Mouse (Mus musculus): ENCODE results near the gene Crabp2. TPM values are rescaled to one million over a fixed set of nuclear protein-coding genes. Genes with fewer than 3 reads are reported as not detected.

The Crabp2 gene
- polyA plus RNA-seq, 1 experiment: 67.6 TPM

DNA sequence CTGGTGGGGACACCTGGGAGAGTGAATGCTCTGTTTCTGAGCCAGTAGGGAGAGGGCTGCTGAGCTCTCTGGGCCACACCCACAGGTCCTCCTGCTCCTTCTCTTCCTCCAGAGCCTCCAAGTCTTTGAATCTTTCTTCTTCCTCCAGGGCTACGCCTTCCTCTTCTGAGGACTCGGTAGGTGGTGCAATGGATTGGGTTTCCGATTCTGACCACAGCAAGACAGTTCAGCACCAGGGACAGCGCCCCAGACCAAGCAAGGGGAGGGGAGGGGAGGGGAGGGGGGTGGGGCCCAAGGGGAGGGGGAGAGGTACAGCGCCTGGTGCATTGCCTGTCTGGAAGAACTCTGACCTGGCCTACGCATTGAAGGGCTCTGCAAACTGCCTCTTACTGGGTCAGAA lies 45.0 kb downstream of the Crabp2 start:
- TF ChIP-seq SRF (IDR thresholded peaks at IDR 0.05; ENCODE audit: control insufficient read depth, insufficient read length, low read depth) (no peak), TCF3 (IDR thresholded peaks at IDR 0.05; ENCODE audit: insufficient read length, low read depth) (no peak), POLR2A (IDR thresholded peaks at IDR 0.05; ENCODE audit: insufficient read length, low read depth) (no peak), REST (IDR thresholded peaks at IDR 0.05; ENCODE audit: insufficient read depth, insufficient read length) (peak; percentile 84), TCF12 (IDR thresholded peaks at IDR 0.05; ENCODE audit: insufficient read depth, poor library complexity, severe bottlenecking) (no peak)
- no peak overlapping the region for H3K4me3 ChIP-seq
- no peak overlapping the region for H3ac ChIP-seq (ENCODE audit: control insufficient read depth, insufficient read length)
- H3K27me3 ChIP-seq (ENCODE audit: control insufficient read depth, insufficient read depth, insufficient read length): peaks cover 44% of the 10 kb centered on the region
- H3K4me2 ChIP-seq (ENCODE audit: low read depth): no peak overlapping the region
- no peaks in the 10 kb centered on the region for H3K36me3 ChIP-seq (ENCODE audit: control insufficient read depth, insufficient read depth)
- H3K79me2 ChIP-seq (ENCODE audit: control insufficient read depth, insufficient read depth): no peaks in the 10 kb centered on the region

- H3K4me2 ChIP-seq (ENCODE audit: low read depth): no peak overlapping the region
- H3K79me2 ChIP-seq (ENCODE audit: control insufficient read depth, insufficient read depth): no peaks in the 10 kb centered on the region
- no peak for TF ChIP-seq USF1 (IDR thresholded peaks at IDR 0.05; ENCODE audit: low read depth)
- TF ChIP-seq MAX (IDR thresholded peaks at IDR 0.05; ENCODE audit: low read depth): no peak
- no peak for TF ChIP-seq TCF12 (IDR thresholded peaks at IDR 0.05; ENCODE audit: insufficient read depth, poor library complexity, severe bottlenecking)
- no peak for TF ChIP-seq MYOG (IDR thresholded peaks at IDR 0.05; ENCODE audit: control insufficient read depth in 1 of 3, insufficient read depth in 1 of 3, insufficient read length in 2 of 3, low read depth in 2 of 3)
- no peak for TF ChIP-seq E2F4 (IDR thresholded peaks at IDR 0.05; ENCODE audit: insufficient read depth)
- no peak for TF ChIP-seq SRF (IDR thresholded peaks at IDR 0.05; ENCODE audit: control insufficient read depth, insufficient read length, low read depth)
- no peak for TF ChIP-seq REST (IDR thresholded peaks at IDR 0.05; ENCODE audit: insufficient read depth, insufficient read length)
- peak; percentile 29 for TF ChIP-seq POLR2AphosphoS2 (IDR thresholded peaks at IDR 0.05; ENCODE audit: insufficient read length, low read depth)
- TF ChIP-seq MYOD1 (IDR thresholded peaks at IDR 0.05; ENCODE audit: control insufficient read depth in 1 of 3, insufficient read length in 2 of 3, low read depth in 2 of 3): peak in 1 of 3 experiments; percentile 3
- TF ChIP-seq POLR2A (IDR thresholded peaks at IDR 0.05; ENCODE audit: insufficient read length, low read depth): no peak
- no peak for TF ChIP-seq CEBPB (IDR thresholded peaks at IDR 0.05; ENCODE audit: insufficient read depth, poor library complexity, severe bottlenecking)
- TF ChIP-seq TCF3 (IDR thresholded peaks at IDR 0.05; ENCODE audit: insufficient read length, low read depth): no peak
- H3K36me3 ChIP-seq (ENCODE audit: control insufficient read depth, insufficient read depth): no peaks in the 10 kb centered on the region
- no peak overlapping the region for H3ac ChIP-seq (ENCODE audit: control insufficient read depth, insufficient read length)
- no peak overlapping the region for H3K4me3 ChIP-seq
- H3K27me3 ChIP-seq (ENCODE audit: control insufficient read depth, insufficient read depth, insufficient read length): peaks cover 61% of the 10 kb centered on the region
Observed at GRCm38 (mm10) chr3:87995331-87995730, 46.9 kb downstream of the Crabp2 start.

- no peak overlapping the region for H3K4me3 ChIP-seq
- H3K27me3 ChIP-seq (ENCODE audit: control insufficient read depth, insufficient read depth, insufficient read length): peaks cover 67% of the 10 kb centered on the region
- H3K36me3 ChIP-seq (ENCODE audit: control insufficient read depth, insufficient read depth): no peaks in the 10 kb centered on the region
- no peak overlapping the region for H3ac ChIP-seq (ENCODE audit: control insufficient read depth, insufficient read length)
- TF ChIP-seq POLR2AphosphoS2 (IDR thresholded peaks at IDR 0.05; ENCODE audit: insufficient read length, low read depth) (no peak), TCF12 (IDR thresholded peaks at IDR 0.05; ENCODE audit: insufficient read depth, poor library complexity, severe bottlenecking) (no peak), CEBPB (IDR thresholded peaks at IDR 0.05; ENCODE audit: insufficient read depth, poor library complexity, severe bottlenecking) (no peak), MAX (IDR thresholded peaks at IDR 0.05; ENCODE audit: low read depth) (no peak), USF1 (IDR thresholded peaks at IDR 0.05; ENCODE audit: low read depth) (no peak), SRF (IDR thresholded peaks at IDR 0.05; ENCODE audit: control insufficient read depth, insufficient read length, low read depth) (no peak), TCF3 (IDR thresholded peaks at IDR 0.05; ENCODE audit: insufficient read length, low read depth) (no peak), E2F4 (IDR thresholded peaks at IDR 0.05; ENCODE audit: insufficient read depth) (no peak), MYOG (IDR thresholded peaks at IDR 0.05; ENCODE audit: control insufficient read depth in 1 of 3, insufficient read depth in 1 of 3, insufficient read length in 2 of 3, low read depth in 2 of 3) (no peak), POLR2A (IDR thresholded peaks at IDR 0.05; ENCODE audit: insufficient read length, low read depth) (no peak), REST (IDR thresholded peaks at IDR 0.05; ENCODE audit: insufficient read depth, insufficient read length) (no peak)
- no peaks in the 10 kb centered on the region for H3K79me2 ChIP-seq (ENCODE audit: control insufficient read depth, insufficient read depth)
- H3K4me2 ChIP-seq (ENCODE audit: low read depth): no peak overlapping the region
Observed at GRCm38 (mm10) chr3:87996401-87996800, 47.9 kb downstream of the Crabp2 start.

DNA sequence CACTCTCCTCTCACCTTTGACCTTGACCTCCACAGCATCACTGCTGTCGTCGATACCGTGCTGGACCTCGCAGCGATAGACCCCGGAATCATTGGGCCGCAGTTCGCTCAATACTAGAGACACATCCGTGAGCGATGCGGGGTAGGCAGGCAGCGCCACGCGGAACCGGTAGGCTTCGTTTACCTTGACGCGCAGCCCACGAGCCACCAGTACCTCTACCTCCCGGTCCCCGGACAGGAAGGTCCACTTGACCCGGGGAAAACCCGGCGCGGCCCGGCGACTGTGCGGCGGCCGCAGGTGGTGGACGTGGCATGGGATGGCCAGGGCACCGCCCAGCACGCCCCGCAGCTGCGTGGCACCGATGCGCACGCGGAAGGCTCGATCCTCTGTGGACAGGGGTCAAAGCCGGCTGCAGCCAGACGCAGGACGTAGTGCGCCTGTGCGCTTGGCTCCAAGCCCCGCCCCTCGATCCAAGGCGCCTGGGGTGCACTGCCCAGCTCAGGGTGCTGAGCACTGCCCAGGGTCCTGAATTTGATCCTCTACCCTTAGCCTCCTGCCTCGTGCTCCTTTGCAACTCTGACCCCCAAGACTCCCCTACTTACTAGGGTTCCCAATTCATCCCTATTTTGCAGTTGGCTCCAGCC lies 48.6 kb downstream of the Crabp2 start:
- peak; percentile 65 for TF ChIP-seq REST (IDR thresholded peaks at IDR 0.05; ENCODE audit: insufficient read depth, insufficient read length)
- peak in 1 of 3 experiments; percentile 7 for TF ChIP-seq MYOG (IDR thresholded peaks at IDR 0.05; ENCODE audit: control insufficient read depth in 1 of 3, insufficient read depth in 1 of 3, insufficient read length in 2 of 3, low read depth in 2 of 3)
- no peak for TF ChIP-seq MAX (IDR thresholded peaks at IDR 0.05; ENCODE audit: low read depth)
- Histone ChIP-seq H3K27me3 (ENCODE audit: control insufficient read depth, insufficient read depth, insufficient read length) (peaks cover 74% of the 10 kb centered on the region), H3K36me3 (ENCODE audit: control insufficient read depth, insufficient read depth) (no peaks in the 10 kb centered on the region), H3K79me2 (ENCODE audit: control insufficient read depth, insufficient read depth) (no peaks in the 10 kb centered on the region), H3K4me2 (ENCODE audit: low read depth) (no peak overlapping the region), H3K4me3 (no peak overlapping the region), H3ac (ENCODE audit: control insufficient read depth, insufficient read length) (no peak overlapping the region)

- peaks cover 87% of the 10 kb centered on the region for H3K27me3 ChIP-seq (ENCODE audit: control insufficient read depth, insufficient read depth, insufficient read length)
- H3K4me2 ChIP-seq (ENCODE audit: low read depth): no peak overlapping the region
- H3K36me3 ChIP-seq (ENCODE audit: control insufficient read depth, insufficient read depth): no peaks in the 10 kb centered on the region
- no peak overlapping the region for H3ac ChIP-seq (ENCODE audit: control insufficient read depth, insufficient read length)
- no peak for TF ChIP-seq E2F4 (IDR thresholded peaks at IDR 0.05; ENCODE audit: insufficient read depth)
- TF ChIP-seq REST (IDR thresholded peaks at IDR 0.05; ENCODE audit: insufficient read depth, insufficient read length): no peak
- TF ChIP-seq SRF (IDR thresholded peaks at IDR 0.05; ENCODE audit: control insufficient read depth, insufficient read length, low read depth): no peak
- no peak for TF ChIP-seq POLR2A (IDR thresholded peaks at IDR 0.05; ENCODE audit: insufficient read length, low read depth)
- no peak for TF ChIP-seq MAX (IDR thresholded peaks at IDR 0.05; ENCODE audit: low read depth)
- TF ChIP-seq CEBPB (IDR thresholded peaks at IDR 0.05; ENCODE audit: insufficient read depth, poor library complexity, severe bottlenecking): no peak
- no peak for TF ChIP-seq MYOG (IDR thresholded peaks at IDR 0.05; ENCODE audit: control insufficient read depth in 1 of 3, insufficient read depth in 1 of 3, insufficient read length in 2 of 3, low read depth in 2 of 3)
- no peak for TF ChIP-seq MYOD1 (IDR thresholded peaks at IDR 0.05; ENCODE audit: control insufficient read depth in 1 of 3, insufficient read length in 2 of 3, low read depth in 2 of 3)
- TF ChIP-seq TCF3 (IDR thresholded peaks at IDR 0.05; ENCODE audit: insufficient read length, low read depth): no peak
- no peak for TF ChIP-seq TCF12 (IDR thresholded peaks at IDR 0.05; ENCODE audit: insufficient read depth, poor library complexity, severe bottlenecking)
- no peak for TF ChIP-seq POLR2AphosphoS2 (IDR thresholded peaks at IDR 0.05; ENCODE audit: insufficient read length, low read depth)
- TF ChIP-seq USF1 (IDR thresholded peaks at IDR 0.05; ENCODE audit: low read depth): no peak
- H3K79me2 ChIP-seq (ENCODE audit: control insufficient read depth, insufficient read depth): no peaks in the 10 kb centered on the region
- no peak overlapping the region for H3K4me3 ChIP-seq
Observed at GRCm38 (mm10) chr3:87998747-87999146, 50.3 kb downstream of the Crabp2 start.

Data from myocyte (in vitro differentiated cells).